Mouse (Mus musculus) stomach, postnatal 0 days (tissue): Measurements from ENCODE around the gene Tesk2. TPM values are rescaled to one million over a fixed set of nuclear protein-coding genes. Genes with fewer than 3 reads are reported as not detected.
"Not testable (repeated sequence)": the region's sequence is repeated elsewhere in the genome, so short reads cannot be mapped to it uniquely, and the experiment has no call there.

ENCODE experiments used
- ATAC-seq: fragments of 200-750 bp; cut with Nextera tagmentation; 2 replicates; pipeline ENCODE4 v1.8.0; 2017; ENCODE audit not compliant: low FRiP score, low TSS enrichment
- DNase-seq: peaks from one replicate; pipeline ENCODE4 v3.0.0-alpha.2; 2016; ENCODE audit warnings: low spot score
- H3K27ac ChIP-seq: fragments of 300-500 bp; sonication (generic); replicated peaks from 2 replicates; pipeline ENCODE4 v1.5.1; 2014; ENCODE audit warnings: mild to moderate bottlenecking, control low read depth
- H3K27me3 ChIP-seq: fragments of 300-500 bp; sonication (generic); 2 replicates; pipeline ENCODE4 v1.6.1; 2014; ENCODE audit warnings: low read length; ENCODE audit not compliant: control insufficient read depth, insufficient read depth
- H3K36me3 ChIP-seq: fragments of 300-500 bp; sonication (generic); 2 replicates; pipeline ENCODE4 v1.6.1; 2014; ENCODE audit warnings: low read length, mixed read lengths; ENCODE audit not compliant: control insufficient read depth, insufficient read depth
- H3K4me1 ChIP-seq: fragments of 300-500 bp; sonication (generic); replicated peaks from 2 replicates; pipeline ENCODE4 v1.6.1; 2014; ENCODE audit warnings: antibody characterized with exemption; ENCODE audit not compliant: control insufficient read depth, insufficient read depth
- H3K4me2 ChIP-seq: fragments of 300-500 bp; sonication (generic); replicated peaks from 2 replicates; pipeline ENCODE4 v1.6.1; 2014; ENCODE audit warnings: low read depth, mild to moderate bottlenecking, control low read depth, moderate library complexity
- H3K4me3 ChIP-seq: fragments of 300-500 bp; sonication (generic); 2 replicates; pipeline ENCODE4 v1.5.1; 2014; ENCODE audit warnings: low read depth, low read length, control low read depth
- H3K9ac ChIP-seq: fragments of 300-500 bp; sonication (generic); 2 replicates; pipeline ENCODE4 v1.6.1; 2014; ENCODE audit warnings: mild to moderate bottlenecking, low read length, control low read depth, mixed read lengths
- H3K9me3 ChIP-seq: fragments of 300-500 bp; sonication (generic); 2 replicates; pipeline ENCODE4 v1.6.1; 2016; ENCODE audit warnings: low read length; ENCODE audit not compliant: control insufficient read depth
- CTCF ChIP-seq: IDR thresholded peaks from 2 replicates; pipeline ENCODE4 v1.5.1; 2016; ENCODE audit warnings: antibody characterized with exemption, low read depth, mild to moderate bottlenecking, moderate library complexity
- EP300 ChIP-seq: optimal IDR thresholded peaks from 2 replicates; pipeline ENCODE3; 2016; ENCODE audit warnings: antibody characterized with exemption
- WGBS: fragments of 180-500 bp; shearing (Covaris S2); extraction: QIAGEN DNeasy Blood & Tissue Kit; methylation state at CpG from one replicate; pipeline ENCODE4 v1.1.7; 2014; 5-methylcytosine and 5-hydroxymethylcytosine counted together
- polyA plus RNA-seq: library from polyadenylated mRNA; unstranded; fragments of >200 nt; fragmentation: Nextera tagmentation; extraction: Ambion mirVana; gene quantifications from 2 replicates; pipeline ENCODE4 v1.2.1, GENCODE M21; 2015

Tesk2 gene
- 2.3 and 2.6 TPM in 2 replicates for polyA plus RNA-seq

GRCm38 (mm10) chr4:116720343-116721097, at the start of gene Tesk2:
Gene Tesk2, plus strand, starts transcription at chr4:116720948.
- DNase-seq (peak; percentile 93), ATAC-seq (peak; percentile 97)
- Histone ChIP-seq H3K27me3 (no peaks in the 10 kb centered on the region), H3K4me1 (no peaks in the 10 kb centered on the region), H3K4me2 (peak within 1 kb of the TSS; percentile 94), H3K9me3 (no peaks in the 10 kb centered on the region), H3K9ac (peak within 1 kb of the TSS; percentile 84), H3K36me3 (no peaks in the 10 kb centered on the region), H3K27ac (peak within 1 kb of the TSS; percentile 78), H3K4me3 (peak within 1 kb of the TSS; percentile 81)
- under 1% methylated on average over 32 of the region's 34 CpGs for WGBS
- TF ChIP-seq CTCF: no peak
- no peak for TF ChIP-seq EP300

GRCm38 (mm10) chr4:116672785-116673184, 48.0 kb upstream of the Tesk2 start:
- no peaks in the 10 kb centered on the region for H3K4me1 ChIP-seq
- H3K36me3 ChIP-seq: no peaks in the 10 kb centered on the region
- WGBS: 17% methylated on average over 2 of the region's 2 CpGs
- H3K9me3 ChIP-seq: no peaks in the 10 kb centered on the region
- TF ChIP-seq EP300 (no peak), CTCF (peak; percentile 45)
- ATAC-seq: peak; percentile 99
- peak overlapping the region; percentile 5; the same call in 1 of the 2 replicates for H3K27ac ChIP-seq
- H3K4me3 ChIP-seq: no peak overlapping the region
- H3K4me2 ChIP-seq: no peak overlapping the region
- DNase-seq: peak; percentile 92
- H3K9ac ChIP-seq: no peak overlapping the region
- H3K27me3 ChIP-seq: no peaks in the 10 kb centered on the region

- ATAC-seq, H3K36me3 ChIP-seq, H3K4me3 ChIP-seq, H3K9ac ChIP-seq, H3K9me3 ChIP-seq, H3K27ac ChIP-seq, H3K27me3 ChIP-seq, DNase-seq, H3K4me2 ChIP-seq, H3K4me1 ChIP-seq: not testable (repeated sequence)
- 87% methylated on average over 6 of the region's 6 CpGs for WGBS
Measured at GRCm38 (mm10) chr4:116674761-116675160, 46.0 kb upstream of the Tesk2 start.

GRCm38 (mm10) chr4:116676027-116676426, 44.7 kb upstream of the Tesk2 start:
- ATAC-seq (no peak), DNase-seq (no peak)
- H3K9ac ChIP-seq: no peak overlapping the region
- H3K4me3 ChIP-seq: no peak overlapping the region
- no peaks in the 10 kb centered on the region for H3K4me1 ChIP-seq
- H3K27me3 ChIP-seq: no peaks in the 10 kb centered on the region
- H3K36me3 ChIP-seq: no peaks in the 10 kb centered on the region
- TF ChIP-seq EP300 (no peak), CTCF (no peak)
- H3K4me2 ChIP-seq: no peak overlapping the region
- H3K27ac ChIP-seq: no peak overlapping the region
- H3K9me3 ChIP-seq: no peaks in the 10 kb centered on the region
- WGBS: 67% methylated on average over 3 of the region's 3 CpGs

GRCm38 (mm10) chr4:116677808-116678207, 42.9 kb upstream of the Tesk2 start:
- no peaks in the 10 kb centered on the region for H3K9me3 ChIP-seq
- no peak overlapping the region for H3K9ac ChIP-seq
- H3K4me3 ChIP-seq: no peak overlapping the region
- H3K4me2 ChIP-seq: no peak overlapping the region
- 38% methylated on average over 1 of the region's 1 CpGs for WGBS
- ATAC-seq (peak; percentile 67), DNase-seq (no peak)
- H3K27ac ChIP-seq: no peak overlapping the region
- no peaks in the 10 kb centered on the region for H3K4me1 ChIP-seq
- TF ChIP-seq CTCF (no peak), EP300 (no peak)
- H3K36me3 ChIP-seq: no peaks in the 10 kb centered on the region
- no peaks in the 10 kb centered on the region for H3K27me3 ChIP-seq

- Histone ChIP-seq H3K9me3 (no peaks in the 10 kb centered on the region), H3K4me1 (no peaks in the 10 kb centered on the region), H3K4me2 (no peak overlapping the region), H3K4me3 (no peak overlapping the region), H3K9ac (no peak overlapping the region), H3K36me3 (no peaks in the 10 kb centered on the region), H3K27me3 (no peaks in the 10 kb centered on the region), H3K27ac (no peak overlapping the region)
- 51% methylated on average over 5 of the region's 5 CpGs for WGBS
- ATAC-seq (peak; percentile 40; the same call in 1 of the 2 replicates), DNase-seq (no peak)
- TF ChIP-seq EP300 (no peak), CTCF (no peak)
Measured at GRCm38 (mm10) chr4:116679141-116679540, 41.6 kb upstream of the Tesk2 start.

GRCm38 (mm10) chr4:116680521-116680920, 40.2 kb upstream of the Tesk2 start:
- H3K27ac ChIP-seq, H3K9ac ChIP-seq, H3K27me3 ChIP-seq, H3K4me1 ChIP-seq, H3K9me3 ChIP-seq, H3K4me2 ChIP-seq, H3K36me3 ChIP-seq, DNase-seq, H3K4me3 ChIP-seq, ATAC-seq: not testable (repeated sequence)
- 98% methylated on average over 4 of the region's 4 CpGs for WGBS
